Mouse (Mus musculus) limb, embryonic 15.5 days (tissue): ENCODE measurements around the gene Tmem60. TPM values are rescaled to one million over a fixed set of nuclear protein-coding genes. Genes with fewer than 3 reads are reported as not detected.
A peak's percentile ranks its signal among the peaks of the same experiment; 100 is the strongest.

Experiments used
- ATAC-seq: fragments of 200-750 bp; cut with Nextera tagmentation; 2 replicates; pipeline ENCODE4 v1.8.0; 2017; ENCODE audit warnings: low read depth, moderate TSS enrichment; ENCODE audit not compliant: insufficient number of reproducible peaks, low FRiP score, low TSS enrichment
- H3K27ac ChIP-seq: fragments of 300-500 bp; sonication (generic); 2 replicates; pipeline ENCODE4 v1.5.1; 2015; ENCODE audit warnings: moderate library complexity, mild to moderate bottlenecking, inconsistent platforms
- H3K27me3 ChIP-seq: fragments of 300-500 bp; sonication (generic); 2 replicates; pipeline ENCODE4 v1.6.1; 2015; ENCODE audit warnings: inconsistent platforms
- H3K36me3 ChIP-seq: fragments of 300-500 bp; sonication (generic); 2 replicates; pipeline ENCODE4 v1.6.1; 2015; ENCODE audit warnings: inconsistent platforms
- H3K4me1 ChIP-seq: fragments of 300-500 bp; sonication (generic); 2 replicates; pipeline ENCODE4 v1.6.1; 2015; ENCODE audit warnings: inconsistent platforms
- H3K4me2 ChIP-seq: fragments of 300-500 bp; sonication (generic); 2 replicates; pipeline ENCODE4 v1.6.1; 2015; ENCODE audit warnings: mild to moderate bottlenecking, inconsistent platforms
- H3K4me3 ChIP-seq: fragments of 300-500 bp; sonication (generic); 2 replicates; pipeline ENCODE4 v1.5.1; 2015; ENCODE audit warnings: mild to moderate bottlenecking, inconsistent platforms
- H3K9ac ChIP-seq: fragments of 300-500 bp; sonication (generic); 2 replicates; pipeline ENCODE4 v1.6.1; 2015; ENCODE audit warnings: inconsistent platforms
- H3K9me3 ChIP-seq: fragments of 300-500 bp; sonication (generic); 2 replicates; pipeline ENCODE4 v1.6.1; 2016; ENCODE audit warnings: inconsistent platforms
- WGBS: fragments of 180-500 bp; shearing (Covaris S2); methylation state at CpG from one replicate; pipeline ENCODE4 v1.1.7; 2015; 5-methylcytosine and 5-hydroxymethylcytosine counted together
- polyA plus RNA-seq: library from polyadenylated mRNA; unstranded; fragments of >200 nt; fragmentation: Nextera tagmentation; extraction: Ambion mirVana; gene quantifications from 2 replicates; pipeline ENCODE4 v1.2.1, GENCODE M21; 2015

The Tmem60 gene
- polyA plus RNA-seq, result 43.3 and 46.2 TPM in 2 replicates

DNA sequence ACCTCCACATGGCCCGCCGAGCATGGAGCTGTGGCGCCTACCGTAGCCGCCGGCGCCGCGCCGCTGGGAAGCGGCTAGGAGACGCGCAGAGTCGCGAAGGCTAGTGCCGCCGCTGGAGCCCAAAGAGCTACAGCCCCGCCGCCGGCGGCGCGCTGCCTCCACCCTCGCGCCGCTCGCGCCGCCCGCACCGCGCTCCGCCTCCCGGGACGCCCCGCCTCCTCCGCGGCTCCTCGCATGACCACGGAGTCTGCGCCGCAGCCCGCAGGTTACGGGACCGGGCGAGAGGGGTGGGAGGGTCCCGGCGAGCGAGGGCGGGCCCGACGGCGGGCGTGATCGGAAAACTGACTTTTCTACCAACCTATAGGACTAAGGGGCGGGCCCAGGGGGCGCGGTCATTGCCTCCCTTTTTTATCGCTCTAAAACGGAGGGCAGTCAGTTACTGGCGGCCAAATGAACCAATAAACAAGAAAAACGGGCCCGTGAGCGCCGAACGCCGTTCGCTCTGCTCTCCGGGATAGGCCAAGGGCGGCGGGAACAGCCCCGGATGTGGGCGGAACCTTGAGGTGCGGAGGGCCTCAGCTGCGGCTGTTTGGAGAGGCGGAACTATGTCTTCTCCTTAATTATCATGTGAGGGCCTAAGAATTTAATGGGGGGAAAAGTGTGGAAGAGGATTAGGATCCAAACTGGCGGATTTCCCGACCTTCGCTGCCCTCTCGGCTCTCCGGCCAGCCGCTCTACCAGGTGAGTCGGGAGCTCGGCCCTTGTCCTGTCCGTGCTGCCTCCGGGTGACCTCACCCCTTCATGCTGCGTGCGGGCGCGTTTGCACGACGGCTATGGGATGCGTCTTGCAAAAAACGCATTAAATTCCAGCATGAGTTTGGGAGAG is at the start of gene Tmem60, which contains the start of gene Phtf2:
TSS of gene Tmem60 (plus strand) at position 277 of the 886 bp plus-strand sequence.
TSS of gene Phtf2 (minus strand) at position 210 of the 886 bp plus-strand sequence.
- ATAC-seq, result peak; percentile 99
- H3K4me1 ChIP-seq, result peaks cover 14% of the 10 kb centered on the region; the same call in 1 of the 2 replicates
- no peaks in the 10 kb centered on the region for H3K27me3 ChIP-seq
- H3K9ac ChIP-seq, result peak within 1 kb of the TSS; percentile 86
- peak within 1 kb of the TSS; percentile 71 for H3K4me2 ChIP-seq
- WGBS, result under 1% methylated on average over 94 of the region's 94 CpGs
- peaks cover 6% of the 10 kb centered on the region; the same call in 1 of the 2 replicates for H3K36me3 ChIP-seq
- H3K27ac ChIP-seq, result peak within 1 kb of the TSS; percentile 94
- no peaks in the 10 kb centered on the region for H3K9me3 ChIP-seq
- peak within 1 kb of the TSS; percentile 84 for H3K4me3 ChIP-seq

GRCm38 (mm10) chr5:20834399-20834798 is 47.6 kb upstream of the Tmem60 start:
- H3K27ac ChIP-seq, result no peak overlapping the region
- ATAC-seq, result no peak
- H3K9me3 ChIP-seq, result no peaks in the 10 kb centered on the region
- no peak overlapping the region for H3K9ac ChIP-seq
- H3K36me3 ChIP-seq, result 0 out of 2 replicates have a peak, but pooled peaks cover 2% of the 10 kb centered on the region
- no peak overlapping the region for H3K4me3 ChIP-seq
- no peak overlapping the region for H3K4me2 ChIP-seq
- H3K27me3 ChIP-seq, result no peaks in the 10 kb centered on the region
- H3K4me1 ChIP-seq, result no peaks in the 10 kb centered on the region
- WGBS, result 93% methylated on average over 1 of the region's 1 CpGs

DNA sequence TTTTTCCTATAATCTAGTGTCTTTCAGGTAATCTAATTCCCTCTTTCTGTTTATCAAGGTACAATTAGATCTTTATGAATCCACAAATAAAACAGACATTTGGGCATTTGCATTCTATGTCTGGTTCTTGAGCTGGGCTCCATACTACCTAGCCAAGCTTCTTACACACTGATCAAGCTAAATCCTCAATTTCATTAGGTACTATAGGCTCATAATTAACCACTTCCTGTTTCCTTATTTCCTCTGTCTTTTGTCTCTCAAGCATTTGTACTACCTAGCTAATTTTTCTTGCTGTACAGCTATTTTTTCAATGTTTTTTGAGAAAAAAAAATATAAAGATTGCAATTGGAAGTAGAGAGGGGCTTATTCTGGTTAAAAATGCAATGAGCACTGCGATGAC is 44.9 kb upstream of the Tmem60 start:
- Histone ChIP-seq H3K27me3 (no peaks in the 10 kb centered on the region), H3K4me2 (no peak overlapping the region), H3K27ac (no peak overlapping the region), H3K4me1 (no peaks in the 10 kb centered on the region), H3K9ac (no peak overlapping the region), H3K9me3 (no peaks in the 10 kb centered on the region), H3K4me3 (no peak overlapping the region), H3K36me3 (0 out of 2 replicates have a peak, but pooled peaks cover 2% of the 10 kb centered on the region)
- ATAC-seq, result no peak
- WGBS, result 94% methylated on average over 1 of the region's 1 CpGs

- Histone ChIP-seq H3K4me3 (no peak overlapping the region), H3K27ac (no peak overlapping the region), H3K27me3 (no peaks in the 10 kb centered on the region), H3K9me3 (no peaks in the 10 kb centered on the region), H3K4me1 (no peaks in the 10 kb centered on the region; the same call in 1 of the 2 replicates), H3K4me2 (no peak overlapping the region), H3K9ac (no peak overlapping the region), H3K36me3 (no peaks in the 10 kb centered on the region)
- 62% methylated on average over 2 of the region's 3 CpGs for WGBS
- ATAC-seq, result no peak
Observed at GRCm38 (mm10) chr5:20843405-20843804, 38.6 kb upstream of the Tmem60 start.

GRCm38 (mm10) chr5:20843816-20844215 is 38.2 kb upstream of the Tmem60 start:
- no peak overlapping the region for H3K4me2 ChIP-seq
- H3K9me3 ChIP-seq, result no peaks in the 10 kb centered on the region
- no peaks in the 10 kb centered on the region; the same call in 1 of the 2 replicates for H3K4me1 ChIP-seq
- no peak for ATAC-seq
- no peaks in the 10 kb centered on the region for H3K36me3 ChIP-seq
- no peaks in the 10 kb centered on the region for H3K27me3 ChIP-seq
- WGBS, result 34% methylated on average over 2 of the region's 2 CpGs
- H3K27ac ChIP-seq, result no peak overlapping the region
- no peak overlapping the region for H3K9ac ChIP-seq
- no peak overlapping the region for H3K4me3 ChIP-seq

GRCm38 (mm10) chr5:20847010-20847409 is 35.0 kb upstream of the Tmem60 start:
- 97% methylated on average over 2 of the region's 2 CpGs for WGBS
- Histone ChIP-seq H3K4me1 (no peaks in the 10 kb centered on the region; the same call in 1 of the 2 replicates), H3K9ac (no peak overlapping the region), H3K9me3 (no peaks in the 10 kb centered on the region), H3K4me3 (no peak overlapping the region), H3K4me2 (no peak overlapping the region), H3K27me3 (no peaks in the 10 kb centered on the region), H3K36me3 (no peaks in the 10 kb centered on the region), H3K27ac (no peak overlapping the region)
- ATAC-seq, result no peak

GRCm38 (mm10) chr5:20855066-20855465 is 26.9 kb upstream of the Tmem60 start:
- ATAC-seq, result no peak
- WGBS, result 89% methylated on average over 4 of the region's 4 CpGs
- H3K36me3 ChIP-seq, result no peaks in the 10 kb centered on the region
- H3K4me1 ChIP-seq, result no peaks in the 10 kb centered on the region
- H3K27ac ChIP-seq, result no peak overlapping the region
- no peak overlapping the region for H3K9ac ChIP-seq
- H3K4me2 ChIP-seq, result no peak overlapping the region
- no peaks in the 10 kb centered on the region for H3K27me3 ChIP-seq
- H3K9me3 ChIP-seq, result no peaks in the 10 kb centered on the region
- no peak overlapping the region for H3K4me3 ChIP-seq

DNA sequence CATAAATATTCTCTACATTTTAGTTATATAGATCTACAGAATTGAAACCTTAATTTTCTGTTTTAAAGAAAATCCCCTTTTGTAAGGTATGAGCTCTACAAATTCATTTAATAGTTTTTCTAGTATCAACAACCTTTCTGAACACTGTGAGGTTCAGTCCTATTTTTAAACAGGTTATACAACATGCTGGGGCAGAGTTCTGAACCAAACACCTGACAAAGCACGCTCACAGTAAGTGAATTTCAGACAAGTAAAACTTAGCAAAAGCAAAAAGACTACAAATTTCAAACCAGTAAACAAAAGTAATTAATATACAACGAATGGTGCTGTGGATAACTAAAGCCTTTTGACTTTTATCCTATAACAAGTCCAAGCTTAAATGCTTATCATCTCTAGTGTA is 23.6 kb upstream of the Tmem60 start:
- WGBS, result 86% methylated on average over 2 of the region's 2 CpGs
- H3K9me3 ChIP-seq, result no peaks in the 10 kb centered on the region
- no peak for ATAC-seq

DNA sequence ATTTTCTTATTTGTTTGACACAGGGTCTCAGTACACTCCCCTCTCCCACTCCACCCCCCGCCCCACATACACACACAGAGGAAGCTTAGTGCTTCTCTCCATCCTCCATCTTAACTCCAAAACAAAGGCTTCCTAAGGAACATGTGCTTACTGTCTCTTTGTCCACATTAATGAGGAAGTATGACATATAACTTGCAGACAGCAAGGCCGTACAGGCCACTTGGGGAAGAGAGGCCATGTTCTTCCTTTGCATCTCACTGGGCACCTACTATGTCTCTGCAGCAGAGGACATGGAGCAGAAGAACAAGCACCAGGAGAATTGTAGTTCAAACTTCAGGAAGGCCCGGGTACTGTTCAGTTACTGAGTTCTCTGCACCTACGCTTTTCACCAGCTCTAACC is 21.4 kb upstream of the Tmem60 start:
- Histone ChIP-seq H3K27ac (no peak overlapping the region), H3K4me2 (no peak overlapping the region), H3K36me3 (no peaks in the 10 kb centered on the region), H3K4me3 (no peak overlapping the region), H3K27me3 (no peaks in the 10 kb centered on the region), H3K9ac (no peak overlapping the region), H3K9me3 (no peaks in the 10 kb centered on the region), H3K4me1 (no peaks in the 10 kb centered on the region)
- no peak for ATAC-seq
- 91% methylated on average over 4 of the region's 4 CpGs for WGBS

More for the DNA sequence above, 23.6 kb upstream of the Tmem60 start:
- Histone ChIP-seq H3K36me3 (no peaks in the 10 kb centered on the region), H3K4me1 (no peaks in the 10 kb centered on the region), H3K4me3 (no peak overlapping the region), H3K27me3 (no peaks in the 10 kb centered on the region), H3K9ac (no peak overlapping the region), H3K27ac (no peak overlapping the region), H3K4me2 (no peak overlapping the region)

DNA sequence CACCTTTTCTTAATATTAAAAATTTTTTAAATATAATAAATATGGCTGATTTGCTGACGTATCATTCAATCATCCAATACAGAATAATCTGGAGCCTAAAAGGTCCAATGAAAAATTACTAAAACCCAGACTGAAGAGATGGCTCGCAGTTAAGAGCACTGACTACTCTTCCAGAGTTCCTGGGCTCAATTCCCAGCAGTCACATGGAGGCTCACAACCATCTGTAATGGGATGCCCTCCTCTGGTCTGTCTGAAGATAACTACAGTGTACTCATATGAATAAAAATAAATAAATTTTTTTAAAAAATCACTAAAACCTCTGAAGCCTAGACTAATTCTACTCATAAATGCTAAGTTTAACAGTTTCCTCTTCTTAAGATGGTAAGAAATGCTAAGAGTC is 20.1 kb upstream of the Tmem60 start:
- 85% methylated on average over 2 of the region's 2 CpGs for WGBS
- Histone ChIP-seq H3K27ac (no peak overlapping the region), H3K9ac (no peak overlapping the region), H3K4me2 (no peak overlapping the region), H3K4me1 (no peaks in the 10 kb centered on the region), H3K27me3 (no peaks in the 10 kb centered on the region), H3K9me3 (no peaks in the 10 kb centered on the region), H3K4me3 (no peak overlapping the region), H3K36me3 (no peaks in the 10 kb centered on the region)
- no peak for ATAC-seq

DNA sequence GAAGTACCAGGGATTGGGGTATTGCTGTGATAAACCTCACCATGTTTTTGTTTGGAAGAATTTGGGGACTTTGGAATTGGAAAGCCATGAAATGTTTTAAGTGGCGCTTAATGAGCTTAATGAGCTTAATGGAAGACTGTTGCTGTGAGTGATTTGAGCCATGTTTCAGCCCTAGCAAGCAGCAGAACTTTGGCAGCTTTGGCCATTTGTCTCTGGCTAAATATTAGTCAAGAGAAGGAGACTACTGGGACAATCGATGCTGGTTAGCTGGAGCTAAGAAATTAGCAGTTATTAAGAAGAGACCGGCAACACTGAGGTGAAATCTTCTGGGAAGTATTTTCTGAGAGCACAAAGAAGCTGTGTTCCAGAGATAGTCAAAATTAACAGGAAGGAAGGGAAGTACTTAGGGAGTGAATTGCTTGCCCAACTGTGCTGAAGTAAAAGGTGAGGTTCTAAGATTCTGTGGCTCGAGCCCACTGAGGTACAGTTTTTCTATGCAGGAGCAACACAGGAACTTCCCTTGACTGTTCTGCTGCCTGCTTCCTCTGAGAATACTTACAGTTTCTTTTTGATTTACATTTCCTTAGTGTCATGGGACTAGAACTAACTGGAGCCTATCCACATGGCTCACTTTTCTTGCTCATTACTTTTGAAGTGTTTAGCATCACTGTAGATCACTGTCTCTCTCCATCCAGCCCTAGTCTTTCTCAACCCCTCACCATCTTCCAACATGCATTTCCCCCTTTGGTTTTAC is 17.6 kb upstream of the Tmem60 start:
- Histone ChIP-seq H3K4me2 (no peak overlapping the region), H3K36me3 (no peaks in the 10 kb centered on the region), H3K27ac (no peak overlapping the region), H3K27me3 (no peaks in the 10 kb centered on the region), H3K4me1 (no peaks in the 10 kb centered on the region), H3K9me3 (no peaks in the 10 kb centered on the region), H3K4me3 (no peak overlapping the region), H3K9ac (no peak overlapping the region)
- WGBS, result 70% methylated on average over 4 of the region's 4 CpGs
- no peak for ATAC-seq
